Mouse (Mus musculus) erythroblast, embryonic 14.5 days (primary cell): ENCODE measurements around the gene Olfml3. TPM values are rescaled to one million over a fixed set of nuclear protein-coding genes. Genes with fewer than 3 reads are reported as not detected.

ENCODE experiments used
- H3K27me3 ChIP-seq: 2 replicates; pipeline ENCODE4 v1.6.1; 2012; ENCODE audit warnings: inconsistent platforms; ENCODE audit not compliant: control insufficient read depth
- H3K36me3 ChIP-seq: 2 replicates; pipeline ENCODE4 v1.6.1; 2012; ENCODE audit warnings: mild to moderate bottlenecking, inconsistent platforms; ENCODE audit not compliant: control insufficient read depth
- H3K4me1 ChIP-seq: 2 replicates; pipeline ENCODE4 v1.6.1; 2012; ENCODE audit warnings: inconsistent platforms; ENCODE audit not compliant: control insufficient read depth
- H3K4me3 ChIP-seq: replicated peaks from 2 replicates; pipeline ENCODE3; 2012; ENCODE audit warnings: moderate library complexity, mild to moderate bottlenecking, inconsistent platforms
- H3K9me3 ChIP-seq: 2 replicates; pipeline ENCODE4 v1.6.1; 2012; ENCODE audit warnings: low read length, inconsistent platforms, mixed read lengths; ENCODE audit not compliant: control insufficient read depth
- GATA1 ChIP-seq: IDR thresholded peaks from 2 replicates; pipeline ENCODE4 v1.6.1; 2012; ENCODE audit warnings: low read length, inconsistent platforms, mixed read lengths
- TAL1 ChIP-seq: IDR thresholded peaks from 3 replicates; pipeline ENCODE4 v1.6.1; 2012; ENCODE audit warnings: low read length, inconsistent platforms, mixed read lengths
- polyA plus RNA-seq: library from polyadenylated mRNA; stranded (reverse); fragments of >175 nt; gene quantifications from 2 replicates; pipeline ENCODE4 v1.2.3, GENCODE M21; 2012

Gene Olfml3
- polyA plus RNA-seq, 1 experiment = 0.05 TPM

DNA sequence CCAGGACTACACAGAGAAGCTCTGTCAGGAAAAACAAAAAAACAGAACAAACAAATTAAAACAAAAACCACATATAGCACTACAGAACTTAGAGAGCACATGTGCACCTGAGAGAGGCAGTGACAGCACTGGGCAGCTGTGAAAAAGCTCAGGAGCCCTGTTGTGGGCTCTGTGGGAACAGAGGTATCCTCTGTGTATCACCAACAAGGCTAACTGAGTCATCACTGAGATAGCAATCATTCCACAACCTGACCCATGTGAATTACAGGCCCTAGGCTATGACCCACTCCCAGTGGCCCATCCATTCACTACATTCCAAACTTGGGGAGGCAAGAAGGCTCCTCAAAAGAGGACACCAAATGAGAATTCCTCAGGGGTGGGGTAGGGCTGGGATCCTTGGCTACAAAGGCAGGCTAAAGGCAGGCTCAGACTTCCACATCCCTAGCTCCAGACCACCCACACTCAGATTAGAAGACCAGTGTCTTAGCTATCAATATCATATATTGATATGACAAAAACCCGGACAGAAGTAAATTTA is 41.3 kb downstream of the Olfml3 start:
- no peak overlapping the region for H3K4me3 ChIP-seq
- H3K4me1 ChIP-seq = no peaks in the 10 kb centered on the region; the same call in 1 of the 2 replicates
- no peaks in the 10 kb centered on the region for H3K27me3 ChIP-seq
- no peaks in the 10 kb centered on the region for H3K9me3 ChIP-seq
- H3K36me3 ChIP-seq = no peaks in the 10 kb centered on the region
- TF ChIP-seq TAL1 = no peak
- TF ChIP-seq GATA1 = no peak

DNA sequence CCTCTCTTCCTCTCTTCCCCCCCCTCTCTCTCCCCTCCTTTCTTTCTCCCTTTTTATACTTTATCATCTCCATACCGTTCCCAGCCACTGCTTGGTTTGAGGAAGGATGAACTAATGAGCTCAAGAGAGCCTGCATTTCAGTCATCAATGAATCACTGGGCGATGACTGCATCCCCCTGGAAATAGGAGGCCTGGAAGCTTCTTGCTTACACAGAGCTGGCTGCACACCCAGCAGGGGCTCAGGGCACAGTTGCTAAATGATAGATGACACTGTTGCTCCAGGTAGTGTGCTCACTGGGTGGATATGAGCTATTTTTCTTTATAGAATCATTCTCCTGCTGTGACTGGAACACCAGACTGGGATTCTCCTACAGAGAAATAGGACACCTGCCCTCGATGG is 42.2 kb downstream of the Olfml3 start:
- no peaks in the 10 kb centered on the region; the same call in 1 of the 2 replicates for H3K4me1 ChIP-seq
- H3K9me3 ChIP-seq = no peaks in the 10 kb centered on the region
- H3K36me3 ChIP-seq = no peaks in the 10 kb centered on the region
- no peak for TF ChIP-seq TAL1
- TF ChIP-seq GATA1 = no peak
- H3K4me3 ChIP-seq = no peak overlapping the region
- no peaks in the 10 kb centered on the region for H3K27me3 ChIP-seq

DNA sequence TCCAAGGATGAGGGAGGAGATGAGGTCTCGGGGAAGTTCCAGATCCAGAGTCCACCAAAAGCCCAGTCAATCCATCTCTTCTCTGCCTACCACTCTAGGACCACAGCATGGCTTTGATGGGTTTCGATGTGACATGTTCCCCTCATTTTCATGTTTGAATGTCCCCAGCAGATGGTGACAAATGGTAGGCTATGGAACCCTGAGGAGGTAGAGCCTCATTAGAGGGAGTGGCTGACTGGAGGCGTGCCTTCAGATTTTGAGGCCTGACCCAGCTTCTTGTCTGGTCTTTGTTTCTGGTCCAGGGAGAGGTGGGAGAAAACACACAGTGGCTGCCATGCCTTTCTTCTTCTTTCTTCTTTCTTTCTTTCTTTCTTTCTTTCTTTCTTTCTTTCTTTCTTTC is 47.3 kb downstream of the Olfml3 start:
- Histone ChIP-seq H3K27me3 (0 out of 2 replicates have a peak, but pooled peaks cover 2% of the 10 kb centered on the region), H3K4me1 (no peaks in the 10 kb centered on the region; the same call in 1 of the 2 replicates), H3K36me3 (no peaks in the 10 kb centered on the region), H3K4me3 (no peak overlapping the region), H3K9me3 (no peaks in the 10 kb centered on the region)
- no peak for TF ChIP-seq TAL1
- no peak for TF ChIP-seq GATA1

DNA sequence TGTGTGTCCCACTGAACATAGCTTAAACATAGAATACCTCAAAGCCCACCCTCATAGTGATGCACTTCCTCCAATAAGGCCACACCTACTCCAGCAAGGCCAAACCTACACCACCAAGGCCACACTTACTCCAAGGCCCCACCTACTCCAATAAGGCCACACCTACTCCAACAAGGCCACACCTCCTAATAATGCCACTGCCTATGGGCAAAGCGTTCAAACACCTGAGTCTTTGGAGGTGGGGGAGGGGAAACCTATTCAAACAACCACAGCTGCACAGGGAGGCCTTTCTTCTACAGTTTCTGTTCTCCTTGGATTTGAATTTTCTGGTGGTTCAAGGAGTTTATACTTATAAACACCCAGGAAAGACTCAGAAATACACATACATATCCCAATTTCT is 48.8 kb downstream of the Olfml3 start:
- H3K27me3 ChIP-seq = peaks cover 4% of the 10 kb centered on the region
- H3K9me3 ChIP-seq = no peaks in the 10 kb centered on the region
- no peak overlapping the region for H3K4me3 ChIP-seq
- no peaks in the 10 kb centered on the region for H3K36me3 ChIP-seq
- no peaks in the 10 kb centered on the region; the same call in 1 of the 2 replicates for H3K4me1 ChIP-seq
- TF ChIP-seq TAL1 (no peak), GATA1 (no peak)

DNA sequence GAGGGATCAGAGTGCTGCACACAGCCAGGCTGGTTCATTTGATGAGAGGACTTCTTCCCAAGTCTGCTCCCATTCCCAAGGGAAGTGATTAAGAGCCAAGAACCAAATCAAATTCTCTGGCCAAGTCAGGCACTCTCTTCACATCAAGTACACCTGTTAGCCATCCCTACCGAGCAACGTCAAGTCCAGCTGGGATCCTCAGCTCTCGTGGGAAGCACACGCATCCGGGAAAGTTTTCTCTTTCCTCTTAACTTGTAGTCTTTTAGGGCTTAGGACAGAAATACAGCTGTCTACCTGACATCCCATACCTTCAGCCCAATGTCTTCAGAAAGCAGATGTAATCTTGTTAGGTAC is 53.9 kb downstream of the Olfml3 start:
- Histone ChIP-seq H3K4me3 (no peak overlapping the region), H3K9me3 (no peaks in the 10 kb centered on the region), H3K36me3 (no peaks in the 10 kb centered on the region), H3K27me3 (peaks cover 16% of the 10 kb centered on the region), H3K4me1 (no peaks in the 10 kb centered on the region)
- TF ChIP-seq GATA1 (no peak), TAL1 (no peak)

DNA sequence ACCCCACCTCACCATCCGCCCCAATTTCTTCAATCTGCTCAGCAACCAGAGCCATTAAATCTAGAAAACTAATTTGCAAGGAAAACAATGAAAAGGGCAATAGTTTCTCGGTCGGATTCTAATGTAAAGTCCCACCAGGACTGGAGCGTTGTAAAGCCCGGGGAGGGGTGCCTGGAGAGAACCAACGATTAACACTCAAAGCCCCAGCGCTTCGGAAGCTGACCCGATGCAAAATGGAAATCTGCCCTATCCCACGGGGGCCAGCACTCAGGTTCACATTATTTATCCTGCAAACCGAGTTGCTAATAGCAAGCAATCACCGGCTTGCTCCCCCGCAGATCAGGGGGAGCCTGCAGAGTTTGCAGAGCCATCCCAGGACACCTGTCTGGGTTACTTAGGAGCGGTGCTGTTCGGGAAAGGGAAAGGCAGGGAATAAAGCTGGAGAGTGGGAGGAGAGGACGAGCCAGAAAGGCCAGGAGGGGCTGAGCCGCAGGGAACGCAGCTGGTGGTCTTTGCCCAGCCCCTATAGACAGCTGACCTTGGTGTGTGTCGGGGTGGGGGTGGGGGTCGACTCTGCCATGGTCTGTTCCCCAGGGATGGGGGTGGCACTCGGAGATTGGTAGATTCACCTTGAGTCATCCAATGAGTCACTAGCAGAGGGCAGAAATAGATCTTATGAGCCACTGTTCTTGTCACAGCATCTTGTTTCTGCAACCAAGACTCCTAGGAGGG is 54.4 kb downstream of the Olfml3 start:
- no peaks in the 10 kb centered on the region for H3K36me3 ChIP-seq
- no peaks in the 10 kb centered on the region for H3K4me1 ChIP-seq
- no peak for TF ChIP-seq GATA1
- TF ChIP-seq TAL1 = no peak
- no peak overlapping the region for H3K4me3 ChIP-seq
- no peaks in the 10 kb centered on the region for H3K9me3 ChIP-seq
- H3K27me3 ChIP-seq = peaks cover 16% of the 10 kb centered on the region

DNA sequence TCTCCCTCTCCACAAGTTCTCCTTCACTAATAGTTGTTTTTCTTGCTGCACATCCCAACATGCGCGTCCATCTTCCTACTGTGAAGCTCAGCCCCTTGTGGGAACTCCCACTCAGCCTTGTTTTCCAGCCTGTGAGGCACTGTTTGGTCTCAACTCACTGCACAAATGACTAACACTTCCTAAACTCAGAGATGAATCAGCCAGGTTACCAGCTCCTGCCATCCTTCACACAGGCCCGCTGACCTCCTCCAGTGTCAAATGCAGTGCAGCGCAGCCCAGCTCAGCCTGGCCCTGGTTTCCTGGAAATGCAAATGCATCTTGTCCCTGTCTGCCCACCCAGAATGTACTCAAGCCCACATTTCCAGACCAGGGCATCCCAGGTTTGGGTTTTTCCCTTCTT is 55.3 kb downstream of the Olfml3 start:
- Histone ChIP-seq H3K27me3 (peaks cover 16% of the 10 kb centered on the region), H3K36me3 (no peaks in the 10 kb centered on the region)

DNA sequence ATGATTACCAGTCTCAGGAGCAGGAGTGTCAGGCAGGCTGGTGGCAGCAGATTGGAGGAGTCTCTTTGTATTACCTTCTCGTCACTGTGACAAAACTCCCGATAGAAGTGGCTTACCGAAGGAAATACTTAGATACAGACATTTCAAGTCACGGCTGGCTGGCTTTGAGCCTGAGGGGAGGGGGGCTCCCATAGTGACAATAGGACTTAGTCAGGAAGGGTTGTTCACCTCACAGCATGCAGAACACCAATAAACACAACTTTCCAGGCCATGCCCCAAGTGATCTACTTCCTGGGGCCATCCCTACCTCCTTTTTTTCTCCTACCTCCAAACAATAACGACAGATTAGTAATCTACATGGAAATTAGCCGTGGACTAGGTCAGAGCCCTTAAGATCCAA is 59.0 kb downstream of the Olfml3 start:
- Histone ChIP-seq H3K4me3 (no peak overlapping the region), H3K27me3 (peaks cover 10% of the 10 kb centered on the region), H3K36me3 (no peaks in the 10 kb centered on the region), H3K9me3 (no peaks in the 10 kb centered on the region), H3K4me1 (no peaks in the 10 kb centered on the region)
- no peak for TF ChIP-seq GATA1
- no peak for TF ChIP-seq TAL1

More for the DNA sequence above, 55.3 kb downstream of the Olfml3 start:
- Histone ChIP-seq H3K4me1 (no peaks in the 10 kb centered on the region), H3K9me3 (no peaks in the 10 kb centered on the region), H3K4me3 (no peak overlapping the region)
- no peak for TF ChIP-seq GATA1
- no peak for TF ChIP-seq TAL1

DNA sequence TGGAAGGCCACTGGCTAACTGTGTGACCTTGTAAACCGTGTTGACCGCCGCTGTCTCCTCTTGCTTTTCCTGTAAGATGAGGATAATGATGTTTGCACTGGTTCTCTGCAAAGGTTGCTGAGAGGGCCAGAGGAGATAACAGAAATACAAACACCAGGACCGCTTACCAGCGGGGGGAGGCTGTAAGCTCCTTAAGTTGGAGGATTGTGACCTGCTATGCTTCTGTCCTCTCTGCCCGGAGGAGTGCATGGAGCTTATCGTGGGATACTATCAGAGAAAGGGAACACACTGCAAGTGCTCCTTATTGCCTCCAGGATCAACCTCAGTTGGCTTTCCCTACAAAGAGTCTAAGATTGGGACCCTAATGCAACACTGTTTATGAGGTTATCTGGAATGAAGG is 65.1 kb downstream of the Olfml3 start:
- H3K9me3 ChIP-seq = no peaks in the 10 kb centered on the region
- H3K27me3 ChIP-seq = no peaks in the 10 kb centered on the region
- TF ChIP-seq GATA1 (no peak), TAL1 (no peak)
- no peaks in the 10 kb centered on the region for H3K4me1 ChIP-seq
- H3K36me3 ChIP-seq = no peaks in the 10 kb centered on the region
- H3K4me3 ChIP-seq = no peak overlapping the region

Other genes with a start within 250 kb of the Olfml3 start
- 0.02 TPM in 1 of 2 replicates, not detected in the other for gene Syt6, start 162.8 kb downstream of the Olfml3 start, polyA plus RNA-seq
- not detected in 2 replicates for gene Atg4a-ps, start 91.9 kb downstream of the Olfml3 start, polyA plus RNA-seq
- not detected in 2 replicates for gene Gm10964, start 1.4 kb upstream of the Olfml3 start, polyA plus RNA-seq
- gene Hipk1, start 53.6 kb upstream of the Olfml3 start, polyA plus RNA-seq = 5.7 and 7.4 TPM in 2 replicates
- gene Dclre1b, start 71.4 kb upstream of the Olfml3 start, polyA plus RNA-seq = 1.1 and 1.2 TPM in 2 replicates
- gene Ap4b1, start 71.5 kb upstream of the Olfml3 start, polyA plus RNA-seq = 0.12 and 0.16 TPM in 2 replicates
- gene Gm43064, start 71.6 kb upstream of the Olfml3 start, polyA plus RNA-seq = 0.26 and 0.65 TPM in 2 replicates
- gene Bcl2l15, start 94.6 kb upstream of the Olfml3 start, polyA plus RNA-seq = 0.06 and 0.15 TPM in 2 replicates
- not detected in 2 replicates for gene Ptpn22, start 121.8 kb upstream of the Olfml3 start, polyA plus RNA-seq
- 0.91 and 1.1 TPM in 2 replicates for gene Rsbn1, start 176.1 kb upstream of the Olfml3 start, polyA plus RNA-seq
- gene Phtf1, start 230.1 kb upstream of the Olfml3 start, polyA plus RNA-seq = 0.10 and 0.39 TPM in 2 replicates